Mouse (Mus musculus): ENCODE measurements around the gene Gm44965.

Gene Gm44965

GRCm38 (mm10) chr6:48668022-48668421, 74.3 kb downstream of the Gm44965 start:
- DNase-seq (ENCODE audit: low spot score): no peak

Measured in testis, postnatal 14 days (tissue).